Mouse (Mus musculus): ENCODE data around the gene Igsf8.

- no peak for TF ChIP-seq CTCF (IDR thresholded peaks at IDR 0.05; ENCODE audit: extremely low read depth, insufficient read length, insufficient replicate concordance, low read depth, low read length)
- no peak for TF ChIP-seq POLR2A (IDR thresholded peaks at IDR 0.05; ENCODE audit: low read depth, low read length)
These were observed 36.4 kb downstream of the Igsf8 start, which contains the start of gene Atp1a2 for GRCm38 (mm10) chr1:172297611-172298537.
